Mouse (Mus musculus) forebrain, embryonic 10.5 days (tissue): ENCODE results near the gene Gm49384. TPM values are rescaled to one million over a fixed set of nuclear protein-coding genes. Genes with fewer than 3 reads are reported as not detected.

Source experiments
- DNase-seq: peaks from one replicate; pipeline ENCODE4 v3.0.0-alpha.2; 2017; ENCODE audit warnings: low spot score; ENCODE audit errors: extremely low spot score
- H3K27ac ChIP-seq: fragments of 300-500 bp; sonication (generic); 2 replicates; pipeline ENCODE4 v1.5.1; 2016; ENCODE audit warnings: mild to moderate bottlenecking
- H3K27me3 ChIP-seq: fragments of 300-500 bp; sonication (generic); 2 replicates; pipeline ENCODE4 v1.6.1; 2016; ENCODE audit warnings: mild to moderate bottlenecking; ENCODE audit not compliant: poor library complexity, severe bottlenecking
- H3K36me3 ChIP-seq: fragments of 300-500 bp; sonication (generic); replicated peaks from 2 replicates; pipeline ENCODE4 v1.6.1; 2016; ENCODE audit warnings: mild to moderate bottlenecking, moderate library complexity
- H3K4me1 ChIP-seq: fragments of 300-500 bp; sonication (generic); 2 replicates; pipeline ENCODE4 v1.6.1; 2016
- H3K4me3 ChIP-seq: fragments of 300-500 bp; sonication (generic); 2 replicates; pipeline ENCODE4 v1.5.1; 2016; ENCODE audit warnings: mild to moderate bottlenecking, moderate library complexity
- H3K9me3 ChIP-seq: fragments of 300-500 bp; sonication (generic); 2 replicates; pipeline ENCODE4 v1.6.1; 2016; ENCODE audit warnings: mild to moderate bottlenecking, moderate library complexity
- WGBS: fragments of 180-500 bp; shearing (Covaris S2); methylation state at CpG from one replicate; pipeline ENCODE4 v1.1.7; 2016; 5-methylcytosine and 5-hydroxymethylcytosine counted together
- polyA plus RNA-seq: library from polyadenylated mRNA; unstranded; fragments of >200 nt; fragmentation: Nextera tagmentation; extraction: Ambion mirVana; gene quantifications from 2 replicates; pipeline ENCODE4 v1.2.1, GENCODE M21; 2016

The Gm49384 gene
- polyA plus RNA-seq: 51.8 and 59.4 TPM in 2 replicates

- WGBS: 93% methylated on average over 16 of the region's 16 CpGs
These were observed at the start of gene Gm49384 for GRCm38 (mm10) chr12:69204052-69204833. TSS of gene Gm49384 (minus strand) at chr12:69204267.

GRCm38 (mm10) chr12:69253806-69254205 lies 49.7 kb upstream of the Gm49384 start:
- H3K9me3 ChIP-seq: no peaks in the 10 kb centered on the region
- WGBS: 89% methylated on average over 1 of the region's 1 CpGs
- H3K27me3 ChIP-seq: no peaks in the 10 kb centered on the region
- DNase-seq: no peak
- no peak overlapping the region for H3K4me3 ChIP-seq
- H3K36me3 ChIP-seq: no peaks in the 10 kb centered on the region
- no peak overlapping the region for H3K27ac ChIP-seq
- H3K4me1 ChIP-seq: peaks cover 10% of the 10 kb centered on the region; the same call in 1 of the 2 replicates

More at GRCm38 (mm10) chr12:69204052-69204833, at the start of gene Gm49384:
- no peak for DNase-seq
- H3K4me3 ChIP-seq: no peak within 1 kb of the TSS
- H3K27me3 ChIP-seq: no peaks in the 10 kb centered on the region
- H3K9me3 ChIP-seq: no peaks in the 10 kb centered on the region
- peaks cover under 1% of the 10 kb centered on the region for H3K4me1 ChIP-seq
- peaks cover 93% of the 10 kb centered on the region for H3K36me3 ChIP-seq
- H3K27ac ChIP-seq: no peak within 1 kb of the TSS

DNA sequence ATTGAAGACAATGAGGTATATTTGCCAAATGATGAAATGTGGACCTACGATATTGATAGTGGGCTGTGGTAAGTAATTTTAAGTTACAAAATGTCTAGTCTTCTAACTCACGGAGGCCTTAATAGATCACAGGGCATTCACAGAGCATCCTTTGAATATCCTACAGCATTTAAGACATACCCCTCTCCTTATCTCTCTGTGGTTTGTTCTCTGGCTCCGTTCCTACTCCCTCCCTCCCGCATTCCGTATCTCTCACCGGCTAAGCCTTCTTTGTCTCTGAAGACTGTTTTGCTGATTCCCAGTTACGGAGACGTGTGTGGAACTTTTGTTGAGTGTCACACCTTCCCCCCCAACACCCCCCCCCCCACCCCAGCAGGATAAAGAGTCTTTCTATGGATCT lies 46.7 kb upstream of the Gm49384 start:
- no peak for DNase-seq
- no peaks in the 10 kb centered on the region for H3K9me3 ChIP-seq
- peaks cover 10% of the 10 kb centered on the region; the same call in 1 of the 2 replicates for H3K4me1 ChIP-seq
- no peak overlapping the region for H3K4me3 ChIP-seq
- 83% methylated on average over 8 of the region's 8 CpGs for WGBS
- H3K36me3 ChIP-seq: no peaks in the 10 kb centered on the region
- no peak overlapping the region for H3K27ac ChIP-seq
- no peaks in the 10 kb centered on the region for H3K27me3 ChIP-seq

DNA sequence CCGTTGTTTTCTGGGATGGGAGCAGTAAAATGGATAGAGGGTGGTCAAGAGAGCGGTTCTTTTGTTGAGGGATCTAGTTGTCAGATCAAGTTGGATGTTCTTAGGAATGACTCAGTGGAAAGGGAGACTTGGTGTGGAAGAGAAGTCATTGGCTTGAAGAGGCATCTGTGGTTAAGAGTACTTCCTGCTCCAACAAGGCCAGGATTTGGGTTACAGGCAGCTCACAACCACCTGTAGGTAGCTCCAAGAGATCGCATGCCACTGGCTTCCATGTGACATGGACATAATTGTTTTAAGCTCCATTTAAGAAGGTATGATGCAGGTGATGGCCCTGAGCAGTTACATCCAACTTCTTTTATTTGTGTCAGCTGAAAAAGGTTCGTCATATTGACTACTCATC lies 45.7 kb upstream of the Gm49384 start:
- no peak for DNase-seq
- no peaks in the 10 kb centered on the region for H3K36me3 ChIP-seq
- H3K27ac ChIP-seq: no peak overlapping the region
- H3K4me1 ChIP-seq: peaks cover 10% of the 10 kb centered on the region; the same call in 1 of the 2 replicates
- WGBS: 88% methylated on average over 4 of the region's 4 CpGs
- H3K9me3 ChIP-seq: no peaks in the 10 kb centered on the region
- H3K4me3 ChIP-seq: no peak overlapping the region
- H3K27me3 ChIP-seq: no peaks in the 10 kb centered on the region

GRCm38 (mm10) chr12:69241771-69242431 lies 37.8 kb upstream of the Gm49384 start:
- Histone ChIP-seq H3K36me3 (no peaks in the 10 kb centered on the region), H3K27ac (peak overlapping the region; percentile 92), H3K27me3 (no peaks in the 10 kb centered on the region), H3K9me3 (no peaks in the 10 kb centered on the region), H3K4me1 (peaks cover 14% of the 10 kb centered on the region), H3K4me3 (peak overlapping the region; percentile 84)
- peak; percentile 76 for DNase-seq
- WGBS: under 1% methylated on average over 64 of the region's 64 CpGs

- H3K4me3 ChIP-seq: peak overlapping the region; percentile 84
- H3K36me3 ChIP-seq: no peaks in the 10 kb centered on the region
- H3K27ac ChIP-seq: peak overlapping the region; percentile 92
- 0% methylated on average over 3 of the region's 3 CpGs for WGBS
- no peaks in the 10 kb centered on the region for H3K27me3 ChIP-seq
- peaks cover 14% of the 10 kb centered on the region for H3K4me1 ChIP-seq
- no peak for DNase-seq
- H3K9me3 ChIP-seq: no peaks in the 10 kb centered on the region
These were observed 37.3 kb upstream of the Gm49384 start for GRCm38 (mm10) chr12:69241405-69241770.

GRCm38 (mm10) chr12:69240876-69241275 lies 36.8 kb upstream of the Gm49384 start, which contains the start of gene Klhdc1:
TSS of gene Klhdc1 (plus strand) at chr12:69241176.
- Histone ChIP-seq H3K9me3 (no peaks in the 10 kb centered on the region), H3K27me3 (no peaks in the 10 kb centered on the region), H3K36me3 (no peaks in the 10 kb centered on the region), H3K4me1 (peaks cover 14% of the 10 kb centered on the region), H3K27ac (peak within 1 kb of the TSS; percentile 92), H3K4me3 (peak within 1 kb of the TSS; percentile 84)
- DNase-seq: no peak
- WGBS: 71% methylated on average over 6 of the region's 6 CpGs

DNA sequence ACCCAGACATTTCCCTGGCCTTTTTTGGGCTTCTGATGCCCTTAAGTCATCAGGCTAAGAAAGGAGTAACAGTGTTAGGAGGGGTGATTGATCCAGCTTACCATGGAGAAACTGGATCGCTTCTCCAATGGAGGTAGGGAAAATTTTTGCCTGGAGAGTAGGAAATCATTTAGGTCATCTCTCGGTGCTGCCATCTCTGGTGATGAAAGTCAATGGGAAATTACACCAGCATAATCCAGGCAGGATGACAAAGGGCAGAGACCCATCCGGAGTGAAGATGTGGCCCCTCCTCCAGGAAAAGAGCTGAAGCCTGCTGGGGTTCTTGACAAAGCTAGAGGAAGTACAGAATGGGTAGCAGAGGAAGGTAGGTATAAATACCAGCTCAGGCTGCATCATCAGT lies 34.2 kb upstream of the Gm49384 start:
- Histone ChIP-seq H3K27me3 (no peaks in the 10 kb centered on the region), H3K36me3 (no peaks in the 10 kb centered on the region), H3K27ac (no peak overlapping the region), H3K4me3 (no peak overlapping the region), H3K4me1 (peaks cover 14% of the 10 kb centered on the region), H3K9me3 (no peaks in the 10 kb centered on the region)
- 55% methylated on average over 3 of the region's 3 CpGs for WGBS
- DNase-seq: no peak

DNA sequence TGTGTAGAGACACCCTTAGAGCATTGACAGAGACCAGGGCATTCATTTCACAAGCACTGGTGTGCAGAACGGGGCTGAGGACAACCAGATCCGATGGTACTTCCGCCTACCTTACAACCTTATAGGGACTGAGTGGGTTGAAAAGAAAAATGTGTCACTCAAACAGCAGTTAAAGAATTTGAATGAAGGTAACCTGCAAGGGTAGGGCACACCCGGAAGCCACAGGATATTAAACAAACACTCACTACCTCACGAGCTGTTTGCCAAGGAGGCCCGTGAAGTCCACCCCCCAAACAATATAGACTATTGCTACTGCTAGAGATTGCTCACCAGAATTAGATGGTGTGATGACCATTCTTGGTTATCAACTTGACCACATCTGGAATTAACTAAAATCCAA lies 31.7 kb upstream of the Gm49384 start:
- Histone ChIP-seq H3K4me1 (peaks cover 3% of the 10 kb centered on the region), H3K27me3 (no peaks in the 10 kb centered on the region), H3K9me3 (no peaks in the 10 kb centered on the region), H3K27ac (no peak overlapping the region), H3K36me3 (no peaks in the 10 kb centered on the region), H3K4me3 (no peak overlapping the region)
- no peak for DNase-seq
- WGBS: 91% methylated on average over 6 of the region's 6 CpGs

DNA sequence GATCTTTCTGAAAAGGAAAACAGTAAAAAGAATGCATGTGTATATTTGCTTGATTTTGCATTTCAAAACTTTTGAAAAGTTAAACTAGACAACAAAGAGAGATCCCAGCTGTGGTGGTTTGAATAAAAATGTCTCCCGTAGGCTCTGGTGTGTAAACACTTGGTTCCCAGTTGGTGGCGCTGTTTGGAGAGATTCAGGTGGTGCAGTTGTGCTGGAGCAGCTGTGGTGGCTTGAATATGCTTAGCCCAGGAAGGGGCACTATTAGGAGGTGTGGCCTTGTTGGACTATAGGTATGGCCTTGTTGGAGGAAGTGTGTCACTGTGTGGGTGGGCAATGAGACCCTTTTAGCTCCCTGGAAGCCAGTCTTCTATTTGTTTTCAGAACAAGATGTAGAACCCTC lies 25.2 kb upstream of the Gm49384 start:
- H3K27me3 ChIP-seq: no peaks in the 10 kb centered on the region
- H3K4me3 ChIP-seq: no peak overlapping the region
- H3K27ac ChIP-seq: no peak overlapping the region
- WGBS: 68% methylated on average over 2 of the region's 2 CpGs
- no peak for DNase-seq
- H3K36me3 ChIP-seq: peaks cover 21% of the 10 kb centered on the region
- peaks cover 13% of the 10 kb centered on the region for H3K4me1 ChIP-seq
- H3K9me3 ChIP-seq: no peaks in the 10 kb centered on the region

DNA sequence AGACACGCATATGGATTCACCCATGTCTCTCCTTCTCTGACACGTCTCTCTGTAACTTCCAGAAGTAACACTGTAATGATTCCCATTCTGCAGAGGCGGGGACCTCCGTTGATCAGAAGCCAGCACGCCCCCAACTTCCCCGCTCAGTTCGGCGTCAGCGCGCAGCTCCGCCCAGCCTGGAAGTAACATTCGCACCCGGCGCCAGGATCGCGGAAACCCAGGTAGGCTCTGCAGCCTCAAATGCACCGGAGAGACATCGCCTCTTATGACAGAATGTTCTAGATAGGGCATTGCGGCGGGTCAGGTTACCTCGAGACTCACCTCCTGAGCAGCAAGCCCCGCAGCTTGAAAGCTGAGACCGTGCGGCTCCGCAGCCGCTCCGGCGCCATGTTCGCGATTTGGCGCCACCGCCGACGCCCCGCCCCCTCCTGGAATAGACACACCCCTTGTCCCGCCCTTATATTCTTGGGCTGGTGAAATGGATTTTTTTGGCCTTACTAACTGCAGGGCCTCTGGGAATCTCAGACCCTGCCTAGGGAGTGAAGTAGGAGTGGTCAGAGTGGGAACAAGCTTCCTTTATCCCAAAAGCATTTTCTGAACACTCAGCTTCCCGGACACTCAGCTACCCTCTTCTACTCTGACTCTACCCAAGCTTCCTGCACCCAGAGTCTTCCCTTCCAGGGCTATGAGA lies 23.9 kb upstream of the Gm49384 start, which contains the start of gene Pole2:
Gene Pole2 (minus strand): TSS at position 420 of the 691 bp plus-strand sequence.
- WGBS: under 1% methylated on average over 37 of the region's 37 CpGs
- H3K36me3 ChIP-seq: peaks cover 34% of the 10 kb centered on the region
- peak; percentile 89 for DNase-seq
- H3K27ac ChIP-seq: peak within 1 kb of the TSS; percentile 96
- no peaks in the 10 kb centered on the region for H3K27me3 ChIP-seq
- peak within 1 kb of the TSS; percentile 77 for H3K4me3 ChIP-seq
- peaks cover 13% of the 10 kb centered on the region for H3K4me1 ChIP-seq
- no peaks in the 10 kb centered on the region for H3K9me3 ChIP-seq

GRCm38 (mm10) chr12:69220613-69221277 lies 16.7 kb upstream of the Gm49384 start:
- peaks cover 99% of the 10 kb centered on the region for H3K36me3 ChIP-seq
- no peaks in the 10 kb centered on the region for H3K27me3 ChIP-seq

More at GRCm38 (mm10) chr12:69220613-69221277, 16.7 kb upstream of the Gm49384 start:
- H3K27ac ChIP-seq: no peak overlapping the region
- DNase-seq: no peak
- no peaks in the 10 kb centered on the region for H3K4me1 ChIP-seq
- WGBS: 88% methylated on average over 19 of the region's 19 CpGs
- no peak overlapping the region for H3K4me3 ChIP-seq
- H3K9me3 ChIP-seq: no peaks in the 10 kb centered on the region
